Mouse (Mus musculus) liver, embryonic 13.5 days (tissue): ENCODE results near the gene Brca1. TPM values are rescaled to one million over a fixed set of nuclear protein-coding genes. Genes with fewer than 3 reads are reported as not detected.
"Not testable (repeated sequence)": the region's sequence is repeated elsewhere in the genome, so short reads cannot be mapped to it uniquely, and the experiment has no call there.

Source experiments
- ATAC-seq: fragments of 200-750 bp; cut with Nextera tagmentation; 2 replicates; pipeline ENCODE4 v1.8.0; 2017; ENCODE audit warnings: low read depth, mild to moderate bottlenecking, moderate number of reproducible peaks, moderate library complexity
- DNase-seq: peaks from one replicate; pipeline ENCODE4 v3.0.0; 2022
- H3K27ac ChIP-seq: fragments of 300-500 bp; sonication (generic); 2 replicates; pipeline ENCODE4 v1.5.1; 2015; ENCODE audit warnings: moderate library complexity, mild to moderate bottlenecking, inconsistent platforms
- H3K27me3 ChIP-seq: fragments of 300-500 bp; sonication (generic); 2 replicates; pipeline ENCODE4 v1.6.1; 2015; ENCODE audit warnings: mild to moderate bottlenecking, inconsistent platforms
- H3K36me3 ChIP-seq: fragments of 300-500 bp; sonication (generic); 2 replicates; pipeline ENCODE4 v1.6.1; 2015; ENCODE audit warnings: mild to moderate bottlenecking, inconsistent platforms
- H3K4me1 ChIP-seq: fragments of 300-500 bp; sonication (generic); replicated peaks from 2 replicates; pipeline ENCODE4 v1.6.1; 2015; ENCODE audit warnings: inconsistent platforms
- H3K4me2 ChIP-seq: fragments of 300-500 bp; sonication (generic); 2 replicates; pipeline ENCODE4 v1.6.1; 2015; ENCODE audit warnings: inconsistent platforms, mild to moderate bottlenecking, moderate library complexity
- H3K4me3 ChIP-seq: fragments of 300-500 bp; sonication (generic); replicated peaks from 2 replicates; pipeline ENCODE4 v1.5.1; 2015; ENCODE audit warnings: mild to moderate bottlenecking, inconsistent platforms
- H3K9ac ChIP-seq: fragments of 300-500 bp; sonication (generic); 2 replicates; pipeline ENCODE4 v1.6.1; 2015; ENCODE audit warnings: mild to moderate bottlenecking, inconsistent platforms
- H3K9me3 ChIP-seq: fragments of 300-500 bp; sonication (generic); replicated peaks from 2 replicates; pipeline ENCODE4 v1.6.1; 2016; ENCODE audit warnings: inconsistent platforms
- WGBS: fragments of 180-500 bp; shearing (Covaris S2); methylation state at CpG from one replicate; pipeline ENCODE4 v1.1.7; 2015; ENCODE audit not compliant: insufficient replicate concordance; 5-methylcytosine and 5-hydroxymethylcytosine counted together
- polyA plus RNA-seq: library from polyadenylated mRNA; unstranded; fragments of >200 nt; fragmentation: Nextera tagmentation; extraction: Ambion mirVana; gene quantifications from 2 replicates; pipeline ENCODE4 v1.2.1, GENCODE M21; 2015

Brca1 gene
- polyA plus RNA-seq, 1 experiment from 2014 or later, result 11.9 TPM

- Histone ChIP-seq H3K36me3 (peaks cover 29% of the 10 kb centered on the region), H3K27me3 (no peaks in the 10 kb centered on the region), H3K4me3 (peak within 1 kb of the TSS; percentile 83), H3K9ac (peak within 1 kb of the TSS; percentile 86), H3K27ac (peak within 1 kb of the TSS; percentile 96), H3K4me2 (peak within 1 kb of the TSS; percentile 79), H3K9me3 (no peaks in the 10 kb centered on the region), H3K4me1 (peaks cover 70% of the 10 kb centered on the region)
- DNase-seq (peak; percentile 85), ATAC-seq (peak; percentile 90)
- WGBS, result 3% methylated on average over 10 of the region's 10 CpGs
Observed at GRCm38 (mm10) chr11:101448274-101448746, 103.4 kb downstream of the Brca1 start, which contains the start of gene Ifi35. Ifi35 (plus strand) TSS chr11:101448407.

DNA sequence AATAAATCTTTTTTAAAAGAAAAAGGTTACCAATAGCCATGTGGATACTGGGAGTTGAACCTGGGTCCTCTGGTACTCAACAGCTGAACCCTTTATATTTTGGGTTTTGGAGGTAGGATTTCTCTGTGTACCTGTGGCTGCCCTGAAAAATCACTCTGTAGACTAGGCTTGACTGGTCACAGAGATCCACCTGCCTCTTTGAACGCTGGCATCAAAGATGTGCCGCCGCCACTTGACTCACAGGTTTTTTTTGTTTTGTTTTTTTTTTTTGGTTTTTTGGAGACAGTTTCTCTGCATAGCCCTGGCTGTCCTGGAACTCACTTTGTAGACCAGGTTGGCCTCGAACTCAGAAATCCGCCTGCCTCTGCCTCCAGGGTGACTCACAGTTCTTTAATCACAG, 104.0 kb downstream of the Brca1 start:
- H3K36me3 ChIP-seq, result peaks cover 31% of the 10 kb centered on the region
- no peak for ATAC-seq
- H3K4me3 ChIP-seq, result peak overlapping the region; percentile 83
- peak overlapping the region; percentile 86; the same call in 1 of the 2 replicates for H3K9ac ChIP-seq
- 73% methylated on average over 5 of the region's 5 CpGs for WGBS
- DNase-seq, result no peak
- peak overlapping the region; percentile 96 for H3K27ac ChIP-seq
- no peaks in the 10 kb centered on the region for H3K9me3 ChIP-seq
- peak overlapping the region; percentile 79 for H3K4me2 ChIP-seq
- H3K27me3 ChIP-seq, result no peaks in the 10 kb centered on the region
- peaks cover 75% of the 10 kb centered on the region for H3K4me1 ChIP-seq

DNA sequence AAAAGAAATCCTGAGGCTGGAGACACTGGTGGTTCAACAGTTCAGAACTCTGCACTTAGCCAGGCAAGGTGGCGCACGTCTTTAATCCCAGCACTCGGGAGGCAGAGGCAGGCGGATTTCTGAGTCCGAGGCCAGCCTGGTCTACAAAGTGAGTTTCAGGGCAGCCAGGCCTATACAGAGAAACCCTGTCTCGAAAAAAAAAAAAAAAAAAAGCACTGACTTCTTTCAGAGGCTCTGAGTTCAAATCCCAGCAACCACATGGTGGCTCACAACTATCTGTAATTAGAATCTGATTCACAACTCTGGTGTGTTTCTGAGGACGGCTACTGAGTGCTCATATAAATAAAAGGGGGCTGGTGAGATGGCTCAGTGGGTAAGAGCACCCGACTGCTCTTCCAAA, 104.9 kb downstream of the Brca1 start:
- Histone ChIP-seq H3K4me1 (peaks cover 66% of the 10 kb centered on the region), H3K36me3 (peaks cover 31% of the 10 kb centered on the region), H3K27ac (peak overlapping the region; percentile 40; the same call in 1 of the 2 replicates)
- WGBS, result 79% methylated on average over 8 of the region's 8 CpGs
- H3K27me3 ChIP-seq, H3K9me3 ChIP-seq, H3K9ac ChIP-seq, ATAC-seq, DNase-seq, H3K4me2 ChIP-seq, H3K4me3 ChIP-seq: not testable (repeated sequence)

- ATAC-seq, result no peak
- no peak overlapping the region for H3K4me3 ChIP-seq
- 69% methylated on average over 1 of the region's 1 CpGs for WGBS
- H3K4me1 ChIP-seq, result peaks cover 61% of the 10 kb centered on the region
- peak overlapping the region; percentile 40 for H3K27ac ChIP-seq
- no peak overlapping the region for H3K4me2 ChIP-seq
- H3K36me3 ChIP-seq, result peaks cover 31% of the 10 kb centered on the region
- no peaks in the 10 kb centered on the region for H3K27me3 ChIP-seq
- H3K9me3 ChIP-seq, result no peaks in the 10 kb centered on the region
- no peak for DNase-seq
- no peak overlapping the region for H3K9ac ChIP-seq
Observed at GRCm38 (mm10) chr11:101446319-101446718, 105.4 kb downstream of the Brca1 start.

- H3K9me3 ChIP-seq, result no peaks in the 10 kb centered on the region
- H3K27ac ChIP-seq, result peak overlapping the region; percentile 87
- H3K4me1 ChIP-seq, result peaks cover 33% of the 10 kb centered on the region
- no peak for ATAC-seq
- H3K4me2 ChIP-seq, result peak overlapping the region; percentile 72
- H3K4me3 ChIP-seq, result peak overlapping the region; percentile 85
- WGBS, result 1% methylated on average over 14 of the region's 14 CpGs
- peak overlapping the region; percentile 93 for H3K9ac ChIP-seq
- no peak for DNase-seq
- peaks cover 31% of the 10 kb centered on the region for H3K36me3 ChIP-seq
- H3K27me3 ChIP-seq, result no peaks in the 10 kb centered on the region
Observed at GRCm38 (mm10) chr11:101442760-101443159, 109.0 kb downstream of the Brca1 start.

GRCm38 (mm10) chr11:101442127-101442693, 109.5 kb downstream of the Brca1 start, which contains the start of gene Rpl27:
Rpl27 (plus strand) TSS chr11:101442298.
- Histone ChIP-seq H3K27ac (peak within 1 kb of the TSS; percentile 87), H3K9me3 (no peaks in the 10 kb centered on the region), H3K27me3 (no peaks in the 10 kb centered on the region), H3K4me2 (peak within 1 kb of the TSS; percentile 72), H3K4me1 (peaks cover 28% of the 10 kb centered on the region), H3K4me3 (peak within 1 kb of the TSS; percentile 85), H3K36me3 (peaks cover 31% of the 10 kb centered on the region), H3K9ac (peak within 1 kb of the TSS; percentile 93)
- ATAC-seq (peak; percentile 98), DNase-seq (peak; percentile 99)
- under 1% methylated on average over 42 of the region's 42 CpGs for WGBS

DNA sequence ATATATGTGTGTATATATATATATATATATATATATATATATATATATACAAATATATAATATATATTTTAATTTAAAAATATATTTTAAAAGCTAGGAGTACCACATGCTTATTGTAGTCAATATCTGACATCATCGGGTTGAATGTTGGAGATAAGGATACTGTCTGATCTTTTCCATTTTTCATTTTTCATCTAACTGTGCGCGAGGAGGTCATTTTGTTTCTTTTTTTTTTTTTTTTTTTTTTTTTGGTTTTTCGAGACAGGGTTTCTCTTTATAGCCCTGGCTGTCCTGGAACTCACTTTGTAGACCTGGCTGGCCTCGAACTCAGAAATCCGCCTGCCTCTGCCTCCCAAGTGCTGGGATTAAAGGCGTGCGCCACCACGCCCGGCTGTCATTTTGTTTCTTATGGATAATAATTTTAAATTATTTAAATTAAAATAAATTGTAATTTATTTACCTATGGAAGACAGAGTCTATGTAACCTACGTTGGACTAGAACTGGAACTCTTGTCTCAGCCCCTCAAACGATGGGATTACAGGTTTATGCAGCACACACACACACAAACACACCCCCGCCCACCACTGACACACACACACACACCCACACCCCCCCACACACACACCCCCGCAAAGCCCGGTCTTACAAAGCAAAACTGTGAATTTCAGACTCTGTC, 110.2 kb downstream of the Brca1 start:
- not testable (repeated sequence) for H3K9me3 ChIP-seq, H3K27me3 ChIP-seq, ATAC-seq, DNase-seq
- peak overlapping the region; percentile 72 for H3K4me2 ChIP-seq
- H3K9ac ChIP-seq, result peak overlapping the region; percentile 42
- H3K4me1 ChIP-seq, result peaks cover 28% of the 10 kb centered on the region
- peak overlapping the region; percentile 7 for H3K27ac ChIP-seq
- WGBS, result 24% methylated on average over 15 of the region's 15 CpGs
- peaks cover 31% of the 10 kb centered on the region for H3K36me3 ChIP-seq
- H3K4me3 ChIP-seq, result peak overlapping the region; percentile 85

Other genes with a start within 250 kb of the Brca1 start
- 108 and 112 TPM in 2 replicates for gene Becn1, start 249.7 kb downstream of the Brca1 start, polyA plus RNA-seq
- gene Psme3, start 235.7 kb downstream of the Brca1 start, polyA plus RNA-seq, result 198 and 239 TPM in 2 replicates
- 1.2 and 1.3 TPM in 2 replicates for gene Aoc2, start 226.9 kb downstream of the Brca1 start, polyA plus RNA-seq
- 0.07 TPM in 1 of 2 replicates, not detected in the other for gene Aoc3, start 221.3 kb downstream of the Brca1 start, polyA plus RNA-seq
- not detected in 2 replicates for gene G6pc, start 184.4 kb downstream of the Brca1 start, polyA plus RNA-seq
- gene Aarsd1, start 134.3 kb downstream of the Brca1 start, polyA plus RNA-seq, result 63.2 and 63.7 TPM in 2 replicates
- 3.7 TPM in 2 replicates for gene Gm27029, start 127.2 kb downstream of the Brca1 start, polyA plus RNA-seq
- gene Rundc1, start 126.9 kb downstream of the Brca1 start, polyA plus RNA-seq, result 6.0 and 6.9 TPM in 2 replicates
- 0.66 and 1.2 TPM in 2 replicates for gene Ptges3l, start 126.6 kb downstream of the Brca1 start, polyA plus RNA-seq
- 344 and 360 TPM in 2 replicates for gene Rpl27, start 109.7 kb downstream of the Brca1 start, polyA plus RNA-seq
- gene Ifi35, start 103.5 kb downstream of the Brca1 start, polyA plus RNA-seq, result 31.4 and 33.0 TPM in 2 replicates
- gene Rnd2, start 87.0 kb downstream of the Brca1 start, polyA plus RNA-seq, result 3.1 and 3.4 TPM in 2 replicates
- gene Vat1, start 85.7 kb downstream of the Brca1 start, polyA plus RNA-seq, result 8.8 and 8.9 TPM in 2 replicates
- 32.3 and 43.3 TPM in 2 replicates for gene Nbr1, start 194 bp upstream of the Brca1 start, polyA plus RNA-seq
- 5.5 and 5.7 TPM in 2 replicates for gene Tmem106a, start 30.3 kb upstream of the Brca1 start, polyA plus RNA-seq
- not detected in 2 replicates for gene Gm11634, start 47.3 kb upstream of the Brca1 start, polyA plus RNA-seq
- 8.3 and 8.6 TPM in 2 replicates for gene Rdm1, start 75.2 kb upstream of the Brca1 start, polyA plus RNA-seq
- gene Arl4d, start 113.6 kb upstream of the Brca1 start, polyA plus RNA-seq, result 1.1 TPM in 2 replicates
- 19.0 and 20.5 TPM in 2 replicates for gene Dhx8, start 181.0 kb upstream of the Brca1 start, polyA plus RNA-seq
- 0.40 and 0.50 TPM in 2 replicates for gene Etv4, start 233.4 kb upstream of the Brca1 start, polyA plus RNA-seq